Mouse (Mus musculus): ENCODE measurements around the gene Atp2b1. TPM values are rescaled to one million over a fixed set of nuclear protein-coding genes. Genes with fewer than 3 reads are reported as not detected.

Gene Atp2b1
- polyA plus RNA-seq, 1 experiment from 2014 or later, result 103 TPM

GRCm38 (mm10) chr10:99050093-99050492 is 135.9 kb downstream of the Atp2b1 start:
- 94% methylated on average over 7 of the region's 7 CpGs for WGBS
- no peak for DNase-seq (ENCODE audit: low spot score)

GRCm38 (mm10) chr10:99053111-99053510 is 138.9 kb downstream of the Atp2b1 start:
- H3K27me3 ChIP-seq (replicated peaks; ENCODE audit: control insufficient read depth, insufficient read depth, low read length), result no peaks in the 10 kb centered on the region
- no peaks in the 10 kb centered on the region for H3K9me3 ChIP-seq (replicated peaks; ENCODE audit: control insufficient read depth, low read length)
- H3K9ac ChIP-seq (ENCODE audit: low read length), result no peak overlapping the region
- DNase-seq (ENCODE audit: low spot score), result no peak
- H3K4me1 ChIP-seq (ENCODE audit: control insufficient read depth, insufficient read depth, low read length), result no peaks in the 10 kb centered on the region
- H3K4me3 ChIP-seq (ENCODE audit: low read depth, low read length), result no peak overlapping the region
- H3K36me3 ChIP-seq (ENCODE audit: control insufficient read depth, insufficient read depth, low read length), result no peaks in the 10 kb centered on the region
- no peak overlapping the region for H3K4me2 ChIP-seq (ENCODE audit: low read length)
- ATAC-seq, result no peak
- H3K27ac ChIP-seq (ENCODE audit: low read depth, low read length), result no peak overlapping the region

More at GRCm38 (mm10) chr10:99050093-99050492, 135.9 kb downstream of the Atp2b1 start:
- H3K27ac ChIP-seq (ENCODE audit: low read depth, low read length), result no peak overlapping the region
- no peak for ATAC-seq
- no peak overlapping the region for H3K4me3 ChIP-seq (ENCODE audit: low read depth, low read length)
- H3K9ac ChIP-seq (ENCODE audit: low read length), result no peak overlapping the region
- no peaks in the 10 kb centered on the region for H3K27me3 ChIP-seq (replicated peaks; ENCODE audit: control insufficient read depth, insufficient read depth, low read length)
- no peak overlapping the region for H3K4me2 ChIP-seq (ENCODE audit: low read length)
- no peaks in the 10 kb centered on the region for H3K9me3 ChIP-seq (replicated peaks; ENCODE audit: control insufficient read depth, low read length)
- no peaks in the 10 kb centered on the region for H3K36me3 ChIP-seq (ENCODE audit: control insufficient read depth, insufficient read depth, low read length)
- H3K4me1 ChIP-seq (ENCODE audit: control insufficient read depth, insufficient read depth, low read length), result no peaks in the 10 kb centered on the region

- no peak overlapping the region for H3K4me3 ChIP-seq (ENCODE audit: low read depth, low read length)
- WGBS, result 89% methylated on average over 7 of the region's 7 CpGs
- DNase-seq (ENCODE audit: low spot score) (no peak), ATAC-seq (no peak)
- no peaks in the 10 kb centered on the region for H3K4me1 ChIP-seq (ENCODE audit: control insufficient read depth, insufficient read depth, low read length)
- no peaks in the 10 kb centered on the region for H3K36me3 ChIP-seq (ENCODE audit: control insufficient read depth, insufficient read depth, low read length)
- no peak overlapping the region for H3K4me2 ChIP-seq (ENCODE audit: low read length)
- no peaks in the 10 kb centered on the region for H3K27me3 ChIP-seq (replicated peaks; ENCODE audit: control insufficient read depth, insufficient read depth, low read length)
- H3K9me3 ChIP-seq (replicated peaks; ENCODE audit: control insufficient read depth, low read length), result no peaks in the 10 kb centered on the region
- no peak overlapping the region for H3K9ac ChIP-seq (ENCODE audit: low read length)
- no peak overlapping the region for H3K27ac ChIP-seq (ENCODE audit: low read depth, low read length)
These were observed 146.4 kb downstream of the Atp2b1 start for GRCm38 (mm10) chr10:99060588-99060987.

- no peaks in the 10 kb centered on the region for H3K36me3 ChIP-seq (ENCODE audit: control insufficient read depth, insufficient read depth, low read length)
- no peak overlapping the region for H3K9ac ChIP-seq (ENCODE audit: low read length)
- no peak overlapping the region for H3K4me3 ChIP-seq (ENCODE audit: low read depth, low read length)
- WGBS, result 92% methylated on average over 10 of the region's 10 CpGs
- no peaks in the 10 kb centered on the region for H3K4me1 ChIP-seq (ENCODE audit: control insufficient read depth, insufficient read depth, low read length)
- no peaks in the 10 kb centered on the region for H3K27me3 ChIP-seq (replicated peaks; ENCODE audit: control insufficient read depth, insufficient read depth, low read length)
- H3K9me3 ChIP-seq (replicated peaks; ENCODE audit: control insufficient read depth, low read length), result no peaks in the 10 kb centered on the region
- DNase-seq (ENCODE audit: low spot score) (no peak), ATAC-seq (no peak)
- no peak overlapping the region for H3K27ac ChIP-seq (ENCODE audit: low read depth, low read length)
- no peak overlapping the region for H3K4me2 ChIP-seq (ENCODE audit: low read length)
These were observed 147.2 kb downstream of the Atp2b1 start for GRCm38 (mm10) chr10:99061418-99061817.

GRCm38 (mm10) chr10:99062546-99062945 is 148.3 kb downstream of the Atp2b1 start:
- no peak for DNase-seq (ENCODE audit: low spot score)
- Histone ChIP-seq H3K4me2 (ENCODE audit: low read length) (no peak overlapping the region), H3K4me3 (ENCODE audit: low read depth, low read length) (no peak overlapping the region), H3K9me3 (replicated peaks; ENCODE audit: control insufficient read depth, low read length) (no peaks in the 10 kb centered on the region), H3K9ac (ENCODE audit: low read length) (no peak overlapping the region), H3K4me1 (ENCODE audit: control insufficient read depth, insufficient read depth, low read length) (no peaks in the 10 kb centered on the region), H3K36me3 (ENCODE audit: control insufficient read depth, insufficient read depth, low read length) (no peaks in the 10 kb centered on the region), H3K27ac (ENCODE audit: low read depth, low read length) (no peak overlapping the region), H3K27me3 (replicated peaks; ENCODE audit: control insufficient read depth, insufficient read depth, low read length) (no peaks in the 10 kb centered on the region)
- no peak for ATAC-seq
- WGBS, result 94% methylated on average over 5 of the region's 5 CpGs

Other genes starting within 250 kb of the Atp2b1 start
- 20.4 and 20.8 TPM in 2 replicates for gene Poc1b, start 192.6 kb downstream of the Atp2b1 start, polyA plus RNA-seq (2014; fragmentation: Nextera tagmentation; extraction: Ambion mirVana)
- gene Galnt4, start 193.8 kb downstream of the Atp2b1 start, polyA plus RNA-seq (2014; fragmentation: Nextera tagmentation; extraction: Ambion mirVana), result 2.3 and 3.2 TPM in 2 replicates
- gene Phxr2, start 211.9 kb downstream of the Atp2b1 start, polyA plus RNA-seq (2014; fragmentation: Nextera tagmentation; extraction: Ambion mirVana), result not detected in 2 replicates

Data from forebrain, embryonic 14.5 days (tissue).